Mouse (Mus musculus): ENCODE data around the gene Zfp683. TPM values are rescaled to one million over a fixed set of nuclear protein-coding genes. Genes with fewer than 3 reads are reported as not detected.

Gene Zfp683
- polyA plus RNA-seq, 1 experiment from 2014 or later = not detected

- WGBS = 57% methylated on average over 8 of the region's 8 CpGs
- Histone ChIP-seq H3K36me3 (replicated peaks; ENCODE audit: control insufficient read depth, insufficient read depth) (no peaks in the 10 kb centered on the region), H3K9me3 (ENCODE audit: control insufficient read depth, low read length) (no peaks in the 10 kb centered on the region), H3K9ac (no peak overlapping the region), H3K27ac (no peak overlapping the region), H3K4me3 (replicated peaks; ENCODE audit: low read length) (no peak overlapping the region), H3K4me2 (replicated peaks) (no peak overlapping the region), H3K4me1 (replicated peaks; ENCODE audit: control insufficient read depth, insufficient read depth, low read length) (no peaks in the 10 kb centered on the region), H3K27me3 (ENCODE audit: control insufficient read depth, insufficient read depth, low read length) (peaks cover 10% of the 10 kb centered on the region)
- no peak for ATAC-seq (ENCODE audit: low FRiP score)
- no peak for DNase-seq (ENCODE audit: low spot score)
Observed at GRCm38 (mm10) chr4:134061944-134062446, 8.4 kb downstream of the Zfp683 start.

- no peak overlapping the region for H3K9ac ChIP-seq
- ATAC-seq (ENCODE audit: low FRiP score) (no peak), DNase-seq (ENCODE audit: low spot score) (no peak)
- H3K4me1 ChIP-seq (replicated peaks; ENCODE audit: control insufficient read depth, insufficient read depth, low read length) = no peaks in the 10 kb centered on the region
- no peak overlapping the region for H3K27ac ChIP-seq
- peaks cover 10% of the 10 kb centered on the region for H3K27me3 ChIP-seq (ENCODE audit: control insufficient read depth, insufficient read depth, low read length)
- H3K4me3 ChIP-seq (replicated peaks; ENCODE audit: low read length) = no peak overlapping the region
- H3K9me3 ChIP-seq (ENCODE audit: control insufficient read depth, low read length) = no peaks in the 10 kb centered on the region
- no peaks in the 10 kb centered on the region for H3K36me3 ChIP-seq (replicated peaks; ENCODE audit: control insufficient read depth, insufficient read depth)
- H3K4me2 ChIP-seq (replicated peaks) = no peak overlapping the region
- WGBS = 80% methylated on average over 8 of the region's 8 CpGs
Observed at GRCm38 (mm10) chr4:134062561-134062960, 8.9 kb downstream of the Zfp683 start.

- Histone ChIP-seq H3K4me3 (replicated peaks; ENCODE audit: low read length) (no peak overlapping the region), H3K9me3 (ENCODE audit: control insufficient read depth, low read length) (no peaks in the 10 kb centered on the region), H3K9ac (no peak overlapping the region), H3K4me1 (replicated peaks; ENCODE audit: control insufficient read depth, insufficient read depth, low read length) (no peaks in the 10 kb centered on the region), H3K27ac (no peak overlapping the region), H3K4me2 (replicated peaks) (no peak overlapping the region), H3K27me3 (ENCODE audit: control insufficient read depth, insufficient read depth, low read length) (peaks cover 10% of the 10 kb centered on the region), H3K36me3 (replicated peaks; ENCODE audit: control insufficient read depth, insufficient read depth) (no peaks in the 10 kb centered on the region)
- 27% methylated on average over 23 of the region's 23 CpGs for WGBS
- ATAC-seq (ENCODE audit: low FRiP score) = no peak
- no peak for DNase-seq (ENCODE audit: low spot score)
Observed at GRCm38 (mm10) chr4:134065431-134066004, 11.9 kb downstream of the Zfp683 start.

GRCm38 (mm10) chr4:134067383-134067782 lies 13.7 kb downstream of the Zfp683 start:
- H3K27me3 ChIP-seq (ENCODE audit: control insufficient read depth, insufficient read depth, low read length) = peaks cover 10% of the 10 kb centered on the region
- H3K4me1 ChIP-seq (replicated peaks; ENCODE audit: control insufficient read depth, insufficient read depth, low read length) = no peaks in the 10 kb centered on the region
- 89% methylated on average over 8 of the region's 8 CpGs for WGBS
- no peak overlapping the region for H3K27ac ChIP-seq
- H3K4me2 ChIP-seq (replicated peaks) = no peak overlapping the region
- H3K4me3 ChIP-seq (replicated peaks; ENCODE audit: low read length) = no peak overlapping the region
- no peaks in the 10 kb centered on the region for H3K36me3 ChIP-seq (replicated peaks; ENCODE audit: control insufficient read depth, insufficient read depth)
- H3K9me3 ChIP-seq (ENCODE audit: control insufficient read depth, low read length) = no peaks in the 10 kb centered on the region
- no peak for ATAC-seq (ENCODE audit: low FRiP score)
- no peak overlapping the region for H3K9ac ChIP-seq
- DNase-seq (ENCODE audit: low spot score) = no peak

GRCm38 (mm10) chr4:134067833-134068544 lies 14.4 kb downstream of the Zfp683 start:
- Histone ChIP-seq H3K4me1 (replicated peaks; ENCODE audit: control insufficient read depth, insufficient read depth, low read length) (no peaks in the 10 kb centered on the region), H3K4me3 (replicated peaks; ENCODE audit: low read length) (no peak overlapping the region), H3K4me2 (replicated peaks) (no peak overlapping the region), H3K36me3 (replicated peaks; ENCODE audit: control insufficient read depth, insufficient read depth) (no peaks in the 10 kb centered on the region), H3K9ac (no peak overlapping the region), H3K27me3 (ENCODE audit: control insufficient read depth, insufficient read depth, low read length) (peaks cover 10% of the 10 kb centered on the region), H3K27ac (no peak overlapping the region), H3K9me3 (ENCODE audit: control insufficient read depth, low read length) (no peaks in the 10 kb centered on the region)
- DNase-seq (ENCODE audit: low spot score) (no peak), ATAC-seq (ENCODE audit: low FRiP score) (no peak)
- WGBS = 88% methylated on average over 7 of the region's 7 CpGs

GRCm38 (mm10) chr4:134068793-134069580 lies 15.3 kb downstream of the Zfp683 start:
- Histone ChIP-seq H3K4me2 (replicated peaks) (no peak overlapping the region), H3K9ac (no peak overlapping the region), H3K4me1 (replicated peaks; ENCODE audit: control insufficient read depth, insufficient read depth, low read length) (no peaks in the 10 kb centered on the region), H3K27ac (no peak overlapping the region), H3K27me3 (ENCODE audit: control insufficient read depth, insufficient read depth, low read length) (peaks cover 10% of the 10 kb centered on the region), H3K9me3 (ENCODE audit: control insufficient read depth, low read length) (no peaks in the 10 kb centered on the region), H3K4me3 (replicated peaks; ENCODE audit: low read length) (no peak overlapping the region), H3K36me3 (replicated peaks; ENCODE audit: control insufficient read depth, insufficient read depth) (no peaks in the 10 kb centered on the region)
- WGBS = 83% methylated on average over 4 of the region's 4 CpGs
- no peak for DNase-seq (ENCODE audit: low spot score)
- no peak for ATAC-seq (ENCODE audit: low FRiP score)

GRCm38 (mm10) chr4:134078694-134079093 lies 25.1 kb downstream of the Zfp683 start:
- Histone ChIP-seq H3K4me1 (replicated peaks; ENCODE audit: control insufficient read depth, insufficient read depth, low read length) (peaks cover 5% of the 10 kb centered on the region), H3K9ac (no peak overlapping the region), H3K27ac (no peak overlapping the region), H3K9me3 (ENCODE audit: control insufficient read depth, low read length) (no peaks in the 10 kb centered on the region), H3K27me3 (ENCODE audit: control insufficient read depth, insufficient read depth, low read length) (peaks cover 25% of the 10 kb centered on the region), H3K36me3 (replicated peaks; ENCODE audit: control insufficient read depth, insufficient read depth) (no peaks in the 10 kb centered on the region), H3K4me3 (replicated peaks; ENCODE audit: low read length) (no peak overlapping the region), H3K4me2 (replicated peaks) (no peak overlapping the region)
- DNase-seq (ENCODE audit: low spot score) (peak; percentile 55), ATAC-seq (ENCODE audit: low FRiP score) (no peak)
- 24% methylated on average over 3 of the region's 3 CpGs for WGBS

GRCm38 (mm10) chr4:134080674-134081073 lies 27.0 kb downstream of the Zfp683 start:
- 81% methylated on average over 4 of the region's 4 CpGs for WGBS
- Histone ChIP-seq H3K27ac (no peak overlapping the region), H3K27me3 (ENCODE audit: control insufficient read depth, insufficient read depth, low read length) (peaks cover 25% of the 10 kb centered on the region), H3K4me3 (replicated peaks; ENCODE audit: low read length) (no peak overlapping the region), H3K9me3 (ENCODE audit: control insufficient read depth, low read length) (no peaks in the 10 kb centered on the region), H3K36me3 (replicated peaks; ENCODE audit: control insufficient read depth, insufficient read depth) (no peaks in the 10 kb centered on the region), H3K9ac (no peak overlapping the region), H3K4me2 (replicated peaks) (no peak overlapping the region), H3K4me1 (replicated peaks; ENCODE audit: control insufficient read depth, insufficient read depth, low read length) (peaks cover 5% of the 10 kb centered on the region)
- ATAC-seq (ENCODE audit: low FRiP score) (no peak), DNase-seq (ENCODE audit: low spot score) (no peak)

GRCm38 (mm10) chr4:134081730-134082386 lies 28.2 kb downstream of the Zfp683 start:
- peak overlapping the region; percentile 49 for H3K9ac ChIP-seq
- no peak overlapping the region for H3K27ac ChIP-seq
- no peaks in the 10 kb centered on the region for H3K36me3 ChIP-seq (replicated peaks; ENCODE audit: control insufficient read depth, insufficient read depth)
- peak overlapping the region; percentile 44 for H3K4me3 ChIP-seq (replicated peaks; ENCODE audit: low read length)
- DNase-seq (ENCODE audit: low spot score) (peak; percentile 46), ATAC-seq (ENCODE audit: low FRiP score) (peak; percentile 69)
- peak overlapping the region; percentile 81 for H3K4me2 ChIP-seq (replicated peaks)
- peaks cover 5% of the 10 kb centered on the region for H3K4me1 ChIP-seq (replicated peaks; ENCODE audit: control insufficient read depth, insufficient read depth, low read length)
- H3K9me3 ChIP-seq (ENCODE audit: control insufficient read depth, low read length) = no peaks in the 10 kb centered on the region
- WGBS = 2% methylated on average over 39 of the region's 41 CpGs
- H3K27me3 ChIP-seq (ENCODE audit: control insufficient read depth, insufficient read depth, low read length) = peaks cover 25% of the 10 kb centered on the region

Data from hindbrain, embryonic 14.5 days (tissue).